Mouse (Mus musculus): ENCODE measurements around the gene Sptbn1. TPM values are rescaled to one million over a fixed set of nuclear protein-coding genes. Genes with fewer than 3 reads are reported as not detected.

Gene Sptbn1
- polyA plus RNA-seq, 1 experiment: 43.1 TPM

DNA sequence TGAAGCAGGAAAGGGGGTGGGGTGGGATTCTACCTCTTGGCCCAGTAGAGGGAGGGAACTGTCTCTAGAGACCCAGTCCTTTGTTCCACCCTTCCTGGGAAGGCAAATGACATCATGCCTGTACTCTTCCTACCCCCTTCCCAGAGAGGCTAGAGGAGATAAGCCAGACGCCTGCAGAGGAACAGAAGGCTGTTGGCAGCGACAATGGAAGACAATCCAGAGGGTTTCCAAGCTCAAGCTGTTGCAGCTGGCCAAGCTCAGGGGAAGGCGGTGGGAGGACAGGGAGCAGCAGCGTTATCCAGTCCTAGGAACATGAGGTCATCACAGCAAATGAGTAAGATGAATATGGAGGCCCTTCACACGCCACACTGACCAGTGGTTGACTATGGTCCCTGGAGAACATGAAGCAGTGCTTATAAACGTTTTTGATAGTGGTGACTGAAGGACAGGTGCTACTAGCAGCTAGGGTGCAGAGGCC, 106.8 kb downstream of the Sptbn1 start:
- 24% methylated on average over 6 of the region's 6 CpGs for WGBS
- peak overlapping the region; percentile 67 for H3K27ac ChIP-seq (ENCODE audit: insufficient read depth, low read depth, low read length)
- no peak overlapping the region for H3K4me3 ChIP-seq (ENCODE audit: low read depth, low read length)
- no peaks in the 10 kb centered on the region for H3K27me3 ChIP-seq (ENCODE audit: control insufficient read depth, insufficient read depth, low read length)
- peaks cover 17% of the 10 kb centered on the region for H3K36me3 ChIP-seq (ENCODE audit: control insufficient read depth, insufficient read depth, low read length)
- TF ChIP-seq CTCF (IDR thresholded peaks at IDR 0.05; ENCODE audit: extremely low read depth, insufficient read length, insufficient replicate concordance, low read depth, low read length): no peak
- peak; percentile 21; the same call in 1 of the 2 replicates for TF ChIP-seq POLR2A (IDR thresholded peaks at IDR 0.05; ENCODE audit: low read depth, low read length)
- H3K4me1 ChIP-seq (ENCODE audit: control insufficient read depth, insufficient read depth, insufficient read length, low read length): peaks cover 40% of the 10 kb centered on the region

DNA sequence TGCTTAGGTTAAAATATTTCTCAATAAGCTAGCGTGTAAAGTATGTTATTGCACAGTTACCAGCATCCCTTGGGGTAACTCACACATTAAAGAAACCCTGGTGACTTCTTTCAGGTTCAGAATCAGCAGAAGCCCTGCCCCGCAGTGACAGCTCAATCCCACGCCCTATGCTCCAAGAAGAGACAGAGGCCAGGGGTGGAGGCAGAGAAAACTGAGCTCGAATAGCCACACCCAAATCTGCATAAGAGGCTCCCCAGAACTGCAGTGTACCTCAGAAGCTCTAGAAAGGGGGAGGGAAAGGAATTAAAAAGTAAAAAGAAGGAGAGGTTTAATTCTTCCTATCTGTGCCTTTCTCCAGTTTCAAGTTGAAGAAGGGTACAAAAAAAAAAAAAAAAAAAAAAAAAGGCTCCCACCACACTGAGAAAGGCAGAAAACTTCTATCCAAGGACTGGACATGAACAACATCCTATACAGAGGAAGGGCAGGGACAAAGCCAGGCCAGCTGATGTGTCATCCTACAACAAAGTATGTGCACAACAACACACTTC, 107.3 kb downstream of the Sptbn1 start:
- H3K4me1 ChIP-seq (ENCODE audit: control insufficient read depth, insufficient read depth, insufficient read length, low read length): peaks cover 39% of the 10 kb centered on the region
- 27% methylated on average over 4 of the region's 4 CpGs for WGBS
- H3K36me3 ChIP-seq (ENCODE audit: control insufficient read depth, insufficient read depth, low read length): peaks cover 17% of the 10 kb centered on the region
- H3K27me3 ChIP-seq (ENCODE audit: control insufficient read depth, insufficient read depth, low read length): no peaks in the 10 kb centered on the region
- no peak overlapping the region for H3K4me3 ChIP-seq (ENCODE audit: low read depth, low read length)
- peak overlapping the region; percentile 67 for H3K27ac ChIP-seq (ENCODE audit: insufficient read depth, low read depth, low read length)
- TF ChIP-seq POLR2A (IDR thresholded peaks at IDR 0.05; ENCODE audit: low read depth, low read length) (no peak), CTCF (IDR thresholded peaks at IDR 0.05; ENCODE audit: extremely low read depth, insufficient read length, insufficient replicate concordance, low read depth, low read length) (no peak)

DNA sequence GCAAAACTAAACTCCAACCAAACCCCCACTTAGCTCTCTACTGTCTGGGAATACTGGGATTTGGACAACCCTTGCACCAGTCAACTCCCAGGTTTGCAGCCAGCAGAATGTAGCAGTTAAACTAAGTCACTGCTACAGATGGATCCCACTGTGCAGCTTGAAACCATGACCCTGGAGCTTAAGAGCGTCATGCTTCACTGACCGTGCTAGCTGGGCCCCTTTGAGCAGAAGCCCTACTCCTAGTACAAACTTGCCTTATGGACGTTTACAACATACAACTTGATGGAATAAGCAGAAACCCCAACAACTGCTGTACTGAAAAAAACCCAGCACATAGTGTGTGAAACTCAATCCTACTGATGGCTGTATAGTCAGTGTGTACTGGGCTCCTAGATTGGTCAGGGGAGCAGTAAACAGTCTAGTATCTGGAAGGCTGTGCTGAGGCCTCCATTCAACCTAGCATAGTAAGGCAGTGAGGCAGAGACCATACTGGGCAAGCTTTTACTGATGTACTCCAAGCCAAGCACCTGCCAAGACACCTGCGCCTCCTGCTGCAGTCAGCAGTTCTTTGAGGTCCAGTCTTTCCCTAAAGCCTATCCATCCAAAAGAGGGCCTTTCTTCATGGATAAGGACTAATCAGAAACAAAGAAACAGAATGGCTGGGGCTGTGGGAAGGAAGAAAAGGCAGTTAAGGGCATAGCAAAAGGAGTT, 108.3 kb downstream of the Sptbn1 start:
- no peaks in the 10 kb centered on the region for H3K27me3 ChIP-seq (ENCODE audit: control insufficient read depth, insufficient read depth, low read length)
- H3K4me1 ChIP-seq (ENCODE audit: control insufficient read depth, insufficient read depth, insufficient read length, low read length): peaks cover 36% of the 10 kb centered on the region
- H3K4me3 ChIP-seq (ENCODE audit: low read depth, low read length): no peak overlapping the region
- TF ChIP-seq POLR2A (IDR thresholded peaks at IDR 0.05; ENCODE audit: low read depth, low read length) (no peak), CTCF (IDR thresholded peaks at IDR 0.05; ENCODE audit: extremely low read depth, insufficient read length, insufficient replicate concordance, low read depth, low read length) (no peak)
- 91% methylated on average over 4 of the region's 4 CpGs for WGBS
- no peak overlapping the region for H3K27ac ChIP-seq (ENCODE audit: insufficient read depth, low read depth, low read length)
- H3K36me3 ChIP-seq (ENCODE audit: control insufficient read depth, insufficient read depth, low read length): peaks cover 17% of the 10 kb centered on the region

DNA sequence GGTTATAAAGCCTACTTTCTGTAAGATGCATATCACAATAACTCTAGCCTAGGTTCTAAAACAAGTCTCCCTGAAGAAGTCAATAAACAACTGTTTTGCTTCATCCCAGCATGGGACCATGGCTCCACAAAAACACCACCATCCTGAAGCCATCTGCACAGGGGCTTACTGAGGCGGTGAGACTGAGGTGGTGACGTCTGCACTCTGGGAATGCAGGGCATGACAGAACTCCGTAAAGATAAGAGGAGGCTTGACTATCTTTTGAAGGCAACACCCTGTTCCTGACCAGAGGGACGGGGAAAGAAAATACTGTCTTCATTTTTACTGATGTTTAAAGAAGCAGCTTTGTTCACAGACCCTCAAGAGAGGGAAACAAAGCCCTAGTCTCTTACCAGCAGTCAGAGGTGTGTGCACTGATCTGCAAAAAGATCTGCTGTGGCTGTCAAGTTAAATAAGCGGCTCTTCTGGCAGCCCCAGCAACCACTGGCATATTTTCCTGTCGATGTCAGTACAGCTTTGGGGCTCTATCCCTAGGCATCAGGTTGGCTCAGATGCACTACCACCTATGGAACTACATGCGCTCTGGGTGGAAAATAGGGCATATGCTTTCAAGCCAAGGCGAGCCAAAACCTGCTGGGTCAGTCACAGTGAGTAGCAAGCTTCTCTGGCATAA, 109.8 kb downstream of the Sptbn1 start:
- TF ChIP-seq POLR2A (IDR thresholded peaks at IDR 0.05; ENCODE audit: low read depth, low read length) (no peak), CTCF (IDR thresholded peaks at IDR 0.05; ENCODE audit: extremely low read depth, insufficient read length, insufficient replicate concordance, low read depth, low read length) (no peak)
- H3K36me3 ChIP-seq (ENCODE audit: control insufficient read depth, insufficient read depth, low read length): peaks cover 29% of the 10 kb centered on the region

DNA sequence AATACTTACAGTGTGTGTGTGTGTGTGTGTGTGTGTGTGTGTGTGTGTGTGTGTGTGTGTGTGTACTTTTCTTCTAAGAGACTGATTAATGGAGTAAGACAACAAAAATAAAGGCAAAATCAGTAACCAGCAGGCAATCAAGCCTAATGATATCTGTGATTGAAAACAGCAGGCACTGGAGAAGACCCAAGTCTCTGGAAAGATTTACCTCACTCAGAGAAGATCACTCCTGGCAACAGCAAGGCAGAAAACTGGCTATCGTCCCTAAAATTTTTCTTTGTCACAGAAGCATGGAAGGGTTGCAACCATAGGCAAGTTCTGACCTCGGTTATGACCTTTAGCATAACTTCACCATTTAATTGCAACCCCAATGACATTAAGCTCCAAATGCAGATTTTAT, 112.1 kb downstream of the Sptbn1 start:
- no peak for TF ChIP-seq CTCF (IDR thresholded peaks at IDR 0.05; ENCODE audit: extremely low read depth, insufficient read length, insufficient replicate concordance, low read depth, low read length)
- TF ChIP-seq POLR2A (IDR thresholded peaks at IDR 0.05; ENCODE audit: low read depth, low read length): no peak
- 27% methylated on average over 2 of the region's 2 CpGs for WGBS
- peaks cover 42% of the 10 kb centered on the region for H3K36me3 ChIP-seq (ENCODE audit: control insufficient read depth, insufficient read depth, low read length)

More for the DNA sequence above, 109.8 kb downstream of the Sptbn1 start:
- no peak overlapping the region for H3K4me3 ChIP-seq (ENCODE audit: low read depth, low read length)
- H3K27me3 ChIP-seq (ENCODE audit: control insufficient read depth, insufficient read depth, low read length): no peaks in the 10 kb centered on the region
- H3K4me1 ChIP-seq (ENCODE audit: control insufficient read depth, insufficient read depth, insufficient read length, low read length): peaks cover 31% of the 10 kb centered on the region; the same call in 1 of the 2 replicates
- 52% methylated on average over 8 of the region's 8 CpGs for WGBS
- peak overlapping the region; percentile 22; the same call in 1 of the 2 replicates for H3K27ac ChIP-seq (ENCODE audit: insufficient read depth, low read depth, low read length)

DNA sequence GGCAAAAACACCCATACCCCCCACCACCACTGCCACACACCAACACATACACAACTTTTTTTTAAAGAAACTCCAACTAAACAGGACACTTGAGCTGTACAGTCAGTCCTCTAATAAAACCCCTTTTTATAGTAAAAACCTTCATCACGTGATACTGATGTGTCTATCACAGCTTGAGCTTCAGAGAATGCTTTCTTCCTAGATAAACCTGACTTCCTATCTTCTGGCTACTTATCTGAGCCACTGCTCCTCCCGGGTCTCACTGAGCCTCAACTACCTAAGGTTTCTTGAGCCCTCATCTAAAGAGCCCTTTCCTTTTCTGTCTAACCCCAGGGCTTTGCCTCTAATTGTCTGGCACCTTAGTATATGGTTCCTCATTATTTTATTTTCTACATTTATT, 113.0 kb downstream of the Sptbn1 start:
- no peak overlapping the region for H3K4me3 ChIP-seq (ENCODE audit: low read depth, low read length)
- H3K36me3 ChIP-seq (ENCODE audit: control insufficient read depth, insufficient read depth, low read length): peaks cover 49% of the 10 kb centered on the region
- no peak for TF ChIP-seq CTCF (IDR thresholded peaks at IDR 0.05; ENCODE audit: extremely low read depth, insufficient read length, insufficient replicate concordance, low read depth, low read length)
- no peak for TF ChIP-seq POLR2A (IDR thresholded peaks at IDR 0.05; ENCODE audit: low read depth, low read length)
- H3K4me1 ChIP-seq (ENCODE audit: control insufficient read depth, insufficient read depth, insufficient read length, low read length): peaks cover 18% of the 10 kb centered on the region; the same call in 1 of the 2 replicates
- no peak overlapping the region for H3K27ac ChIP-seq (ENCODE audit: insufficient read depth, low read depth, low read length)
- no peaks in the 10 kb centered on the region for H3K27me3 ChIP-seq (ENCODE audit: control insufficient read depth, insufficient read depth, low read length)
- 79% methylated on average over 2 of the region's 2 CpGs for WGBS

More for the DNA sequence above, 112.1 kb downstream of the Sptbn1 start:
- H3K27ac ChIP-seq (ENCODE audit: insufficient read depth, low read depth, low read length): peak overlapping the region; percentile 63
- H3K4me1 ChIP-seq (ENCODE audit: control insufficient read depth, insufficient read depth, insufficient read length, low read length): peaks cover 21% of the 10 kb centered on the region; the same call in 1 of the 2 replicates
- no peaks in the 10 kb centered on the region for H3K27me3 ChIP-seq (ENCODE audit: control insufficient read depth, insufficient read depth, low read length)
- H3K4me3 ChIP-seq (ENCODE audit: low read depth, low read length): no peak overlapping the region

DNA sequence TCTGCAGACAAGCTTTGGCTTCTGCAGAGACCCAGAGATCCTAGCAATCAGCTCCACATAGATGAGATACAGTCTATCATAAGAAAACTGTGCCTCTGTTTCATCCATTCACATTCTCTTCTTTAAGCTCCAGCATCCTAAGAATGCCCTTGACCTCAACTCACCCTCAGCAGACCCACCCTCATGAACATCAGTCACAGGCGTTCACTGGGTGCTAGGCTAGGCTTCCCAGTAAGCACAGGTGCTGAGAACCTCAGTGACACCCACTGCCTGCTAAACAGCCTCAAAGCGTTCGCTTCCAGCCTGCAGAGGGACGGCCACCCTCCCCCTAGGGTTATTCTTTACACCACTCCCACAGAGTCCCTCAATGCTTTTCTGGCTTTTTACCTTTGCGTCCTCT, 119.1 kb downstream of the Sptbn1 start:
- Histone ChIP-seq H3K4me1 (ENCODE audit: control insufficient read depth, insufficient read depth, insufficient read length, low read length) (peaks cover 3% of the 10 kb centered on the region; the same call in 1 of the 2 replicates), H3K27me3 (ENCODE audit: control insufficient read depth, insufficient read depth, low read length) (no peaks in the 10 kb centered on the region), H3K36me3 (ENCODE audit: control insufficient read depth, insufficient read depth, low read length) (peaks cover 77% of the 10 kb centered on the region), H3K4me3 (ENCODE audit: low read depth, low read length) (no peak overlapping the region), H3K27ac (ENCODE audit: insufficient read depth, low read depth, low read length) (no peak overlapping the region)
- WGBS: 89% methylated on average over 5 of the region's 5 CpGs
- no peak for TF ChIP-seq POLR2A (IDR thresholded peaks at IDR 0.05; ENCODE audit: low read depth, low read length)
- no peak for TF ChIP-seq CTCF (IDR thresholded peaks at IDR 0.05; ENCODE audit: extremely low read depth, insufficient read length, insufficient replicate concordance, low read depth, low read length)

All from small intestine, adult 2 months (tissue).